In the genomic region with DNA sequence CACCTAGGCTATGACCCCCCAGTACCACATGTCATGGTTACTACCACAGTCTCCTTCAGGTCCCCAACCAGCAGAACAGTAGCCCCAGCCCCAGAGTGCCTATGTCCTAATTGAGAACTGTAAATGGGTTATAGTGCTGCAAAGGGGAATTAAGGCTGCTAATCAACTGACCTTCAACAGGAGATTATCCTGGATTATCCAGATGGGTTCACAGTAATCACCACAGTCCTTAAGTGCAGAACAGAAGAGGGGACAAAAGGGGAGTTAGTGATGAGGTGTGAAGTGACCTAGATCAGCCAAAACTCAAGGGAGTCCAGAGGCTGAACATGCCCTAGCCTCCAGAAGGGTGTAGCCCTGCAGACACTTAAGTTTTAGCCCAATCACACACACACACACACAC, we compare ENCODE assay signal across 24 mouse cellular contexts.
"Had no signal": no experiment of that assay in that cellular context is flagged by ENCODE, and none has a peak within 500 bp of the region (broad histone marks: within the 10 kb centered on the region; RNA-seq: fewer than 3 reads in every experiment).

No protein-coding gene starts in this region.

- H3K4me2 ChIP-seq: heart, embryonic 11.5 days; heart, embryonic 13.5 days; heart, embryonic 15.5 days; hindbrain, embryonic 12.5 days; hindbrain, embryonic 14.5 days; intestine, embryonic 15.5 days; limb, embryonic 13.5 days; limb, embryonic 15.5 days had no signal

- H3K4me1 ChIP-seq: heart, embryonic 15.5 days; hindbrain, embryonic 12.5 days; intestine, embryonic 15.5 days; limb, embryonic 13.5 days; limb, embryonic 15.5 days had no signal

- H3K9me3 ChIP-seq: heart, embryonic 15.5 days; limb, embryonic 15.5 days had no signal

- H3K27ac ChIP-seq: heart, adult 2 months; heart, embryonic 13.5 days; heart, embryonic 15.5 days; hindbrain, embryonic 12.5 days; hindbrain, embryonic 14.5 days; intestine, embryonic 15.5 days; limb, embryonic 13.5 days; limb, embryonic 15.5 days had no signal

- ATAC-seq: hindbrain, embryonic 16.5 days; inflammation-experienced regulatory T-cells, adult 6 months; intestine, embryonic 15.5 days; intestine, postnatal 0 days had no signal

- H3K36me3 ChIP-seq: heart, embryonic 13.5 days; heart, embryonic 15.5 days; hindbrain, embryonic 12.5 days; intestine, embryonic 15.5 days; limb, embryonic 13.5 days; limb, embryonic 15.5 days had no signal

- H3K27me3 ChIP-seq: heart, embryonic 13.5 days; heart, embryonic 15.5 days; hindbrain, embryonic 12.5 days; intestine, embryonic 15.5 days; limb, embryonic 13.5 days; limb, embryonic 15.5 days had no signal

- H3K9ac ChIP-seq: heart, embryonic 13.5 days; heart, embryonic 15.5 days; hindbrain, embryonic 12.5 days; hindbrain, embryonic 14.5 days; intestine, embryonic 15.5 days; limb, embryonic 13.5 days; limb, embryonic 15.5 days had no signal

- DNase-seq: gastrocnemius, postnatal 14 days; gastrocnemius, postnatal 36 days; heart, adult 11 months; heart, adult 2 months; heart, postnatal 14 days; heart, postnatal 36 days; kidney, adult 18-20 months; kidney, adult 8-10 months; kidney, postnatal 10 days; kidney, postnatal 36 days; layer of hippocampus, adult 9-11 months; layer of hippocampus, postnatal 36 days; left cerebral cortex, postnatal 4 days had no signal

- H3K4me3 ChIP-seq: heart, adult 2 months; heart, embryonic 13.5 days; heart, embryonic 15.5 days; hindbrain, embryonic 12.5 days; intestine, embryonic 15.5 days; limb, embryonic 13.5 days; limb, embryonic 15.5 days had no signal
